Mouse (Mus musculus): ENCODE data around the gene Aadacl3. TPM values are rescaled to one million over a fixed set of nuclear protein-coding genes. Genes with fewer than 3 reads are reported as not detected.

Gene Aadacl3
- polyA plus RNA-seq, 1 experiment from 2014 or later = not detected

GRCm38 (mm10) chr4:144433216-144433615, 30.3 kb downstream of the Aadacl3 start:
- Histone ChIP-seq H3K4me2 (ENCODE audit: low read length) (no peak overlapping the region), H3K36me3 (ENCODE audit: control insufficient read depth, insufficient read depth) (no peaks in the 10 kb centered on the region), H3K27me3 (replicated peaks; ENCODE audit: control insufficient read depth, insufficient read depth, low read length) (no peaks in the 10 kb centered on the region), H3K4me3 (replicated peaks; ENCODE audit: low read length) (no peak overlapping the region), H3K27ac (ENCODE audit: low read length) (no peak overlapping the region), H3K4me1 (replicated peaks; ENCODE audit: control insufficient read depth, insufficient read depth, low read length) (no peaks in the 10 kb centered on the region), H3K9ac (replicated peaks; ENCODE audit: low read depth, low read length) (no peak overlapping the region), H3K9me3 (ENCODE audit: control insufficient read depth, low read length) (peaks cover 5% of the 10 kb centered on the region; the same call in 1 of the 2 replicates)
- ATAC-seq = no peak
- WGBS = 91% methylated on average over 5 of the region's 5 CpGs

GRCm38 (mm10) chr4:144430723-144431122, 32.8 kb downstream of the Aadacl3 start:
- H3K9ac ChIP-seq (replicated peaks; ENCODE audit: low read depth, low read length) = no peak overlapping the region
- H3K4me1 ChIP-seq (replicated peaks; ENCODE audit: control insufficient read depth, insufficient read depth, low read length) = no peaks in the 10 kb centered on the region
- peaks cover 2% of the 10 kb centered on the region; the same call in 1 of the 2 replicates for H3K9me3 ChIP-seq (ENCODE audit: control insufficient read depth, low read length)
- ATAC-seq = no peak
- H3K4me3 ChIP-seq (replicated peaks; ENCODE audit: low read length) = no peak overlapping the region
- WGBS = 89% methylated on average over 2 of the region's 2 CpGs
- no peaks in the 10 kb centered on the region for H3K36me3 ChIP-seq (ENCODE audit: control insufficient read depth, insufficient read depth)
- H3K4me2 ChIP-seq (ENCODE audit: low read length) = no peak overlapping the region
- H3K27ac ChIP-seq (ENCODE audit: low read length) = no peak overlapping the region
- H3K27me3 ChIP-seq (replicated peaks; ENCODE audit: control insufficient read depth, insufficient read depth, low read length) = no peaks in the 10 kb centered on the region

GRCm38 (mm10) chr4:144428868-144429267, 34.7 kb downstream of the Aadacl3 start:
- no peak for ATAC-seq
- Histone ChIP-seq H3K9me3 (ENCODE audit: control insufficient read depth, low read length) (peaks cover 2% of the 10 kb centered on the region; the same call in 1 of the 2 replicates), H3K36me3 (ENCODE audit: control insufficient read depth, insufficient read depth) (no peaks in the 10 kb centered on the region), H3K4me2 (ENCODE audit: low read length) (no peak overlapping the region), H3K4me3 (replicated peaks; ENCODE audit: low read length) (no peak overlapping the region), H3K27me3 (replicated peaks; ENCODE audit: control insufficient read depth, insufficient read depth, low read length) (no peaks in the 10 kb centered on the region), H3K27ac (ENCODE audit: low read length) (no peak overlapping the region), H3K9ac (replicated peaks; ENCODE audit: low read depth, low read length) (no peak overlapping the region), H3K4me1 (replicated peaks; ENCODE audit: control insufficient read depth, insufficient read depth, low read length) (no peaks in the 10 kb centered on the region)
- WGBS = 26% methylated on average over 3 of the region's 3 CpGs

- Histone ChIP-seq H3K4me2 (ENCODE audit: low read length) (no peak overlapping the region), H3K4me3 (replicated peaks; ENCODE audit: low read length) (no peak overlapping the region), H3K36me3 (ENCODE audit: control insufficient read depth, insufficient read depth) (no peaks in the 10 kb centered on the region), H3K9me3 (ENCODE audit: control insufficient read depth, low read length) (peaks cover 15% of the 10 kb centered on the region), H3K27me3 (replicated peaks; ENCODE audit: control insufficient read depth, insufficient read depth, low read length) (no peaks in the 10 kb centered on the region), H3K27ac (ENCODE audit: low read length) (no peak overlapping the region), H3K9ac (replicated peaks; ENCODE audit: low read depth, low read length) (no peak overlapping the region), H3K4me1 (replicated peaks; ENCODE audit: control insufficient read depth, insufficient read depth, low read length) (no peaks in the 10 kb centered on the region)
- 87% methylated on average over 5 of the region's 5 CpGs for WGBS
- no peak for ATAC-seq
Measured at GRCm38 (mm10) chr4:144424590-144424989, 39.0 kb downstream of the Aadacl3 start.

- no peak for ATAC-seq
- no peak overlapping the region for H3K9ac ChIP-seq (replicated peaks; ENCODE audit: low read depth, low read length)
- no peak overlapping the region for H3K27ac ChIP-seq (ENCODE audit: low read length)
- H3K27me3 ChIP-seq (replicated peaks; ENCODE audit: control insufficient read depth, insufficient read depth, low read length) = no peaks in the 10 kb centered on the region
- no peak overlapping the region for H3K4me2 ChIP-seq (ENCODE audit: low read length)
- H3K4me1 ChIP-seq (replicated peaks; ENCODE audit: control insufficient read depth, insufficient read depth, low read length) = no peaks in the 10 kb centered on the region
- peaks cover 32% of the 10 kb centered on the region for H3K9me3 ChIP-seq (ENCODE audit: control insufficient read depth, low read length)
- no peak overlapping the region for H3K4me3 ChIP-seq (replicated peaks; ENCODE audit: low read length)
- H3K36me3 ChIP-seq (ENCODE audit: control insufficient read depth, insufficient read depth) = no peaks in the 10 kb centered on the region
Measured at GRCm38 (mm10) chr4:144420644-144421043, 42.9 kb downstream of the Aadacl3 start.

- Histone ChIP-seq H3K9ac (replicated peaks; ENCODE audit: low read depth, low read length) (no peak within 1 kb of the TSS), H3K4me2 (ENCODE audit: low read length) (no peak within 1 kb of the TSS), H3K9me3 (ENCODE audit: control insufficient read depth, low read length) (peaks cover 14% of the 10 kb centered on the region), H3K27me3 (replicated peaks; ENCODE audit: control insufficient read depth, insufficient read depth, low read length) (no peaks in the 10 kb centered on the region), H3K4me1 (replicated peaks; ENCODE audit: control insufficient read depth, insufficient read depth, low read length) (no peaks in the 10 kb centered on the region), H3K4me3 (replicated peaks; ENCODE audit: low read length) (no peak within 1 kb of the TSS), H3K27ac (ENCODE audit: low read length) (no peak within 1 kb of the TSS), H3K36me3 (ENCODE audit: control insufficient read depth, insufficient read depth) (no peaks in the 10 kb centered on the region)
- WGBS = 86% methylated on average over 9 of the region's 9 CpGs
- no peak for ATAC-seq
Measured at GRCm38 (mm10) chr4:144408290-144408689, 55.3 kb downstream of the Aadacl3 start, which contains the start of gene Pramef12. Gene Pramef12 (minus strand): TSS chr4:144408464.

GRCm38 (mm10) chr4:144406261-144406660, 57.3 kb downstream of the Aadacl3 start:
- H3K27me3 ChIP-seq (replicated peaks; ENCODE audit: control insufficient read depth, insufficient read depth, low read length) = no peaks in the 10 kb centered on the region
- H3K27ac ChIP-seq (ENCODE audit: low read length) = no peak overlapping the region
- H3K4me2 ChIP-seq (ENCODE audit: low read length) = no peak overlapping the region
- H3K9me3 ChIP-seq (ENCODE audit: control insufficient read depth, low read length) = peaks cover 14% of the 10 kb centered on the region
- no peak overlapping the region for H3K9ac ChIP-seq (replicated peaks; ENCODE audit: low read depth, low read length)
- H3K36me3 ChIP-seq (ENCODE audit: control insufficient read depth, insufficient read depth) = no peaks in the 10 kb centered on the region
- no peaks in the 10 kb centered on the region for H3K4me1 ChIP-seq (replicated peaks; ENCODE audit: control insufficient read depth, insufficient read depth, low read length)
- no peak for ATAC-seq
- no peak overlapping the region for H3K4me3 ChIP-seq (replicated peaks; ENCODE audit: low read length)
- WGBS = 72% methylated on average over 3 of the region's 3 CpGs

- H3K27ac ChIP-seq (ENCODE audit: low read length) = no peak overlapping the region
- no peaks in the 10 kb centered on the region for H3K27me3 ChIP-seq (replicated peaks; ENCODE audit: control insufficient read depth, insufficient read depth, low read length)
- H3K4me3 ChIP-seq (replicated peaks; ENCODE audit: low read length) = no peak overlapping the region
- peaks cover 10% of the 10 kb centered on the region for H3K9me3 ChIP-seq (ENCODE audit: control insufficient read depth, low read length)
- H3K4me2 ChIP-seq (ENCODE audit: low read length) = no peak overlapping the region
- H3K9ac ChIP-seq (replicated peaks; ENCODE audit: low read depth, low read length) = no peak overlapping the region
- H3K36me3 ChIP-seq (ENCODE audit: control insufficient read depth, insufficient read depth) = no peaks in the 10 kb centered on the region
- 6% methylated on average over 16 of the region's 17 CpGs for WGBS
- no peaks in the 10 kb centered on the region for H3K4me1 ChIP-seq (replicated peaks; ENCODE audit: control insufficient read depth, insufficient read depth, low read length)
- no peak for ATAC-seq
Measured at GRCm38 (mm10) chr4:144404456-144405086, 59.0 kb downstream of the Aadacl3 start.

Measured in forebrain, embryonic 16.5 days (tissue).